Mouse (Mus musculus): ENCODE data around the gene Ntrk1. TPM values are rescaled to one million over a fixed set of nuclear protein-coding genes. Genes with fewer than 3 reads are reported as not detected.

Gene Ntrk1
- total RNA-seq, 2 experiments from 2014 or later, result not detected

Other genes starting within 250 kb of the Ntrk1 start
- 10 to 100 TPM; 15.2 to 16.4 TPM for gene Arhgef11, start 177.6 kb downstream of the Ntrk1 start, total RNA-seq (2021)
- gene Lrrc71, start 46.5 kb downstream of the Ntrk1 start, total RNA-seq (2021), result under 1 TPM; 0.04 to 0.53 TPM
- under 1 TPM; 0.25 to 0.35 TPM for gene Insrr, start 1.8 kb upstream of the Ntrk1 start, total RNA-seq (2021)
- 10 to 100 TPM; 14.4 to 17.9 TPM for gene Pear1, start 29.1 kb upstream of the Ntrk1 start, total RNA-seq (2021)
- under 1 TPM in 1 of 2 experiments, not detected in 1; 0.06 TPM for gene Sh2d2a, start 51.6 kb upstream of the Ntrk1 start, total RNA-seq (2021)
- 10 to 100 TPM; 40.1 to 40.5 TPM for gene Prcc, start 90.4 kb upstream of the Ntrk1 start, total RNA-seq (2021)
- gene Hdgf, start 111.2 kb upstream of the Ntrk1 start, total RNA-seq (2021), result 100 to 1,000 TPM; 152 to 161 TPM
- gene Mrpl24, start 124.3 kb upstream of the Ntrk1 start, total RNA-seq (2021), result 10 to 100 TPM; 42.1 to 46.5 TPM
- gene Isg20l2, start 135.2 kb upstream of the Ntrk1 start, total RNA-seq (2021), result 1 to 10 TPM; 9.0 to 9.6 TPM
- 1 to 10 TPM; 3.6 to 3.9 TPM for gene Rrnad1, start 135.6 kb upstream of the Ntrk1 start, total RNA-seq (2021)
- under 1 TPM; 0.31 to 0.33 TPM for gene Crabp2, start 153.5 kb upstream of the Ntrk1 start, total RNA-seq (2021)
- gene Nes, start 175.9 kb upstream of the Ntrk1 start, total RNA-seq (2021), result 10 to 100 TPM; 37.2 to 51.2 TPM
- gene Bcan, start 205.1 kb upstream of the Ntrk1 start, total RNA-seq (2021), result under 1 TPM; 0.08 to 0.16 TPM
- under 1 TPM in 1 of 2 experiments, not detected in 1; 0.13 TPM for gene Hapln2, start 232.4 kb upstream of the Ntrk1 start, total RNA-seq (2021)
- gene Gpatch4, start 247.9 kb upstream of the Ntrk1 start, total RNA-seq (2021), result 10 to 100 TPM; 11.3 to 15.0 TPM

Data from gastrocnemius, postnatal 14 days (tissue).